Mouse (Mus musculus): Measurements from ENCODE around the gene Poc1b. TPM values are rescaled to one million over a fixed set of nuclear protein-coding genes. Genes with fewer than 3 reads are reported as not detected.
A peak's percentile ranks its signal among the peaks of the same experiment; 100 is the strongest.
"Not testable (repeated sequence)": the region's sequence is repeated elsewhere in the genome, so short reads cannot be mapped to it uniquely, and the experiment has no call there.

The Poc1b gene
- total RNA-seq, 2 experiments from 2014 or later: 10.5 to 12.1 TPM

DNA sequence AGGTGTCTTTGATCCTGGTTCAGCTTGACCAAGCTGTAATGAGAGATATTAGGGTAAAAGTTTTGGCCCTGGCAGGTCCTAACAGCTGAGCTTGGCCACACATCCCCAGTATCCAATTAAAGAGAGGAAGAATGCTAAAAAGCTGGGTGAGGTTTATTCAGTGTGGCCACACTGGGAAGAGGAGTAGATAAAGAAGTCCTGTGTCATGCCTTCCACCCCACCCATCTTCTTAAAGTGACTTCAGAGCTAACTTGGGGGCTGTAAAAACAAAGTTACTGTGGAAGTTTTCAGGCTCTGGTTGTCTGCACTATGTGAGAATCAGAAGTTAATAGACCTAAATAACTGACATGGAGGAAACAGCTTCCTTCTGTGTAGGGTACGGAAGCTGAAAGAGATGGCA is 44.7 kb downstream of the Poc1b start:
- intact Hi-C loops (cut with DNase I): loop anchor here (5.0 kb wide), 1 partner anchor 44 kb away; the partner anchor contains the start of genes Galnt4 and Poc1b
- no peak for DNase-seq

DNA sequence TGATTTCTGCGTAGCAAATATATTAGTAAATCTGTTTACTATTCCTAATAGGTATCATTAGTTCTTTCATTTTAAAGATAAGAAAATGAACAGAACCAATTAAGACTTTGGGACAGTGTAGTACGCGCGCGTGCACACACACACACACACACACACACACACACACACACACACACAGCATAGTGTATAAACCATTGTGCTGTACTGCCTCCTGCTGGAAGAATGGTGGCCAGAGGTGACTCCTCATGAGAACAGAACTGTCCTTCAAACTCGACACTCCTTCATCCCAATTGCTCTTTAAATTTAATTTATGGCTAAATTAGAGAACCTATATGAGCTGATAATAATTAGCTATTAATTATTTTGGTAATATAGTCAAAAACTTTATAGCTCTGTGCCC is 45.2 kb downstream of the Poc1b start:
- peak in 1 of 2 experiments; percentile 46 for DNase-seq
- intact Hi-C loops (cut with DNase I): loop anchor here (5.0 kb wide), 1 partner anchor 45 kb away; the partner anchor contains the start of genes Galnt4 and Poc1b

DNA sequence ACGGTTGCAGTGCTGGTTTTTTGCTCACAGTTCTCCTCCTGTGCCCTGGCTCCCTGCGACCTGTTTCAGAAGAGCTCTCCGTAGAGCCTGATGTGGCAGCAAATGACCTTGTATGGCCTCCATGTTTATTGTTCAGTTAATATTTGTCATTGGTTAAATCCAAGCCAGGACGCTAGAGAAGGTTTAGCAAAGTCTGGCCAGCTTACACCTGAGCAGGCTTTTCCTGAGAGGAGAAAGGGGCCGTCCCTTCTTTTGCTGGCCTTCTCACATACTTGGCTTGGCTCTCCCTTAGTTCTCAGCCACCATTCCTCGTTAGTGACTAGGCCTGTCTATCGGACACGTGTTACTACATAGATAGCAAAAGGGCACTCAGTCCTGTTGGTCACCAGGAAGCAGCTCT is 47.8 kb downstream of the Poc1b start:
- intact Hi-C loops (cut with DNase I): loop anchor here (5.0 kb wide), 1 partner anchor 47 kb away; the partner anchor contains the start of genes Galnt4 and Poc1b
- no peak for DNase-seq

DNA sequence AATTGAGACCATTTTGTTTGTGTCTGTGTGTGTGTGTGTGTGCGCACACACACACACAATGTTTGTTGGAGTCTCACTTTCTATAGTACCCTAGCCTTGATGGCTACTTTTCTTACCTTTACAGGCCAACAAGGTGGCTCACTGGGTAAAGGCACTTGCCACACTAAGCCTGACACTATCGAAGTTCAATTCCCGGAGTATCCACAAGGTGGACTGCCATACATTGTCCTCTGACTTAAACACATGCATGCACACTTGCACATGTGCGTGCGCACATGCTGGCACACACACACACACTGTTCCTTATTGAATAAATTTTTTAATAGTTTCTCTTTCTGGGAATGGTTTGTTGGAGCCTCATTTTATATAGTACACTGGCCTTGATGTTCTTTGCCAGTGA is 50.0 kb downstream of the Poc1b start:
- no peak for DNase-seq
- intact Hi-C loops (cut with DNase I): no loop called here

DNA sequence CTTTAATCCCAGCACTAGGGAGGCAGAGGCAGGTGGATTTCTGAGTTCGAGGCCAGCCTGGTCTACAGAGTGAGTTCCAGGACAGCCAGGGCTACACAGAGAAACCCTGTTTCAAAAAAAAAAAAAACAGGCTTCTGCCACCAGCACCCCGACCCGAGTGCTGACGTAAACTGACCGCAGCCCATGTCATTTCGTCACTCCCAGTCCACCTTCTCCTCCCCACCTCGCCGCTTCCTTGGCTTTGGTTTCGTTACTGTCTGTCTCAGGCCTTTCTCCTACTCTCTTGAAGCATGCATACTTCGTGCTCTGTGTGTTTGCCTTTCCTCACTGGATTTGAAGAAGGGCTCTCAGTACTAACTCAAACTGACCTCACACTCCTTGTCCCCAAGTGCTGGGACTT is 50.9 kb downstream of the Poc1b start:
- DNase-seq; intact Hi-C loops (cut with DNase I): not testable (repeated sequence)

DNA sequence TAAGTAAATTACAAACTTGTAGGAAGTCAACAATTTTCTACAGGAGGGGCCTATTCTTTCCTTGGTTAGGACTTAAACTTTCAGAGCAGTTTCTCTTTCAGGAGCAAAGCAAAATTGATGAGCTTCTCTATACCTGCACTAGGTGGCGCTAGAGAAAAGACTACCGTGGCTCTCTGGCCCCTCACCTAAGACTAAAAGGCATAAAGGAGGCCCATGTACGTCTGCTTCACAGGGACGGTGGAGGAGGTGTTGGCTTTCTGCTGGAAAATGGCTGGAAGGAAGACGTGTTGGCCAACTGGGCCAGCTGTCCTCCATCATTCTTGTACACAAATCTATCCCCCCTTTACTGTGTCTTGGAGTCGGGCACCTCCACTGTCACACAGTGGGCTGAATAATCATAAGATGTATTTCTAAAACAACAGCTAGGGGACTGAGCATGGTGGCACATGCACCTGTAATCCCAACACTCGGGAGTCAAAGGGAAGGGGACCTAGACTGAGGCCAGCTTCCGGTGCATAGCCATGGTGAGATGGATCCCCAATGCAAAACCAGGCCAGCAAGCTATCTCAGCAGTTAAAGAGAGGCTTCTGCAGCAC is 55.2 kb downstream of the Poc1b start:
- intact Hi-C loops (cut with DNase I): loop anchor here (10.0 kb wide), 1 partner anchor 1323 kb away; the partner anchor contains the start of genes Cep290 and Tmtc3
- DNase-seq: peak; percentile 48 to 57

DNA sequence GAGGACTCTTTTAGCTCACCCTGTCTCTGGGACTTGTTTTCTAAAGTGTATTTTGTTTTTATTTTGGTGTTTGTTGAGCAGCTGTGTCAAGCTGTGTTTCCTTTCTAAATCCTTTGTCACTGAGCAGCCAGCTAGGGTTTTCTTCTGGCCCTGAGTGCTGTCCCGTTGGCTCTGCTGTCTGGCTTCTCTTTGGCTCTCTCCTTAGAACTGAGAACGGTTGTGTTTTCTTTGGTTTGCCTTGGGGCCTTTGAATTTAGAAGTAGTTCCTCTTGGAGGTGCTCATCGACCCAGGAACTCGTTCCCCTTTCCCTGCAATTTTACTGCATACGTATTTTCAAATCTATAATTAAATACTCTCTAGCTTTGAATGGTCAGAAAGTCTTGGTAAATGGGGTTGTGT is 56.2 kb downstream of the Poc1b start:
- intact Hi-C loops (cut with DNase I): loop anchor here (10.0 kb wide), 1 partner anchor 1322 kb away; the partner anchor contains the start of genes Cep290 and Tmtc3
- DNase-seq: no peak

DNA sequence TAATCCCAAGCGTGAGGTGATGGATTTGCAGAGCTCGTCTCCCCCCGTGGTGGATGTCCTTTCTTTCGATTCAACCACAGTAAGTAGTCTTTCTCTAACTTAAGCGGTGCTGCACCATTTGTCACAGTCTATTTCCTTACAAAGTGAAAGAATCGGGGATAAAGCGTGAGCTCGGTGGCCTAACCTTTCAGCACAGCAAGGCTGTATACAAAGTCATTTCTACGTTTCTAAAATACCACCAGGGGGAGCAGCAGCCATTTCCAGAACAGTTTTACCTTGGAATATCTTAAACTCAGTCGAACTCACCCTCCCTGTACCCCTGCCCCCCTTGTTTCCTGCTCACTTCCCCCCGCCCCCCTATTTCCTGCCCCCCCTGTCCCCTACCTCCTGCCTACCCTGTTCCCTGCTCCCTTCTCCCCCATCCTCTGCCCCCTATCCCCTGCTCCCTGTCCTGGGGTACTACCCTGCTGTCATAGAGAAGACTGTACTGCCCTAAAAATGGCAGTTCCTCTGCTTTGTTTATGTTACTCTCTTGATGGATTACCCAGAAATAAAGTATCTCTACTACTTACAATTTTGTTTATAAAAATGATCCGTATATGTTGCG is 58.1 kb downstream of the Poc1b start:
- intact Hi-C loops (cut with DNase I): loop anchor here (1.0 to 10.0 kb wide), 7 partner anchors 162 to 1320 kb away; partner anchors contain the start of genes Cep290 and Tmtc3
- peak; percentile 47 to 63 for DNase-seq

DNA sequence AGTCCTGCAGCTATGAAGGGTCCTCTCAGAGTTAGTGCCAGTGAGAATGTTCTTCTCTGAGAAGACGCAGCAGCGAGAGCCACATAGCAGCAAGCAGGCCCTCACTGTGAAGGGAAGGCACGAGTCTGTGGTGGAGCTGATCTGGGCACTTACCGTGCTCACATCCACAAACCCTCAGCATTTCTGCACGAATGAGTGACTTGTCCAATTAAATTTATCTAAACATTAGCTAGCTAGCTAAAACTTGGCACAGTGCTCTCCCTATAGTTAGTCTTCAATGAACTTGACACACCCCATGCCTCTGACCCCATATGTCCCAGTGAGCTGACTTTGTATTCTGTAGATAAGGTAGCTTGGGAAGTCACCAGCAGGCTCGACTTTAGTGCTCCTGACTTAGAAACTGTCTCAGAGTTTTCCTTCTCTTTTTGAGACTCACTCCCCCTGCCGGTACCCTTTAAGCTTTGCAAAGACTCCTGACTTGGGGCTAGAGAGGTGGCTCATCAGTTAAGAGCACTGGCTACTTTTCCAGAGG is 59.0 kb downstream of the Poc1b start:
- no peak for DNase-seq

DNA sequence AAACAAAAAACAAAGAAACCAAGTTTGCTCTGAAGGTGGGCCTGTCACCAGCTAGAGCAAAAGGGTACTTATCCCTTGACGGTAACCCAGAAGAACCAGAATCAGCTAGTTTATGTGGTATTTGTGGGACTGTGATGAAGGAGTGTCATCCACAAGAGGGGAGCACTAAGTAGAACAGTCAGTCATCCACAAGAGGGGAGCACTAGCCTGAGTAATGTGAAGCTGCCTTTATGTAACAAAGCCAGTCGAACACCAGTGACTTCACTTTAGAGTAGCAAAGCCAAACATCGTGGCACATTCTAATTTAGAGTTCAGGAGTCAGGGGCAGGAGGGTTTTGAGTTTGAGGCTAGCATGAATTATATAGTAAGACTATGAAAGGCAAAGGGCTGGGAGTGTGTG is 59.6 kb downstream of the Poc1b start:
- intact Hi-C loops (cut with DNase I): loop anchor here (5.0 to 10.0 kb wide), 4 partner anchors 161 to 1318 kb away; partner anchors contain the start of genes Cep290 and Tmtc3
- DNase-seq: peak; percentile 40 to 54

More for the DNA sequence above, 59.0 kb downstream of the Poc1b start:
- intact Hi-C loops (cut with DNase I): loop anchor here (1.0 to 10.0 kb wide), 7 partner anchors 161 to 1319 kb away; partner anchors contain the start of genes Cep290 and Tmtc3

DNA sequence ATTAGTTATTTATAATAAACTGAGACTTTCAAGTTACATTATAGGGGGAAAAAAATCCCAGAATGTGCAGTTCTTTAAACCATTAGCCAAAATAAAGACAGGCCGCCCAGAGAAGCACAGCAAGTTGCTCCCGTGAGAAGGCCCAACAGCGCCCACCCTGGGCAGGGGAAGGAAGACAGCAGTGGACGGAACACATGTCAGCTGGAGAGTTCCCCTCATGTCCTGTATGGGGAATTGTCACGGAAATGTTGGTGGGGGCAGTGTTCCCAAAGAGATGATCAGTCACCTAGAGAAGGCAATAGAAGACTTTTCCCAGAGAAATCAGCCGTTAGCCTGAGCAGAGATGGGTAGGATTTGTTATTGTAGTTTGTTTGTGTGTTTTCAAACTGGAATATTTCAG is 61.6 kb downstream of the Poc1b start:
- DNase-seq: no peak
- intact Hi-C loops (cut with DNase I): loop anchor here (2.0 to 10.0 kb wide), 5 partner anchors 96 to 1316 kb away; partner anchors contain the start of genes Cep290 and Tmtc3

DNA sequence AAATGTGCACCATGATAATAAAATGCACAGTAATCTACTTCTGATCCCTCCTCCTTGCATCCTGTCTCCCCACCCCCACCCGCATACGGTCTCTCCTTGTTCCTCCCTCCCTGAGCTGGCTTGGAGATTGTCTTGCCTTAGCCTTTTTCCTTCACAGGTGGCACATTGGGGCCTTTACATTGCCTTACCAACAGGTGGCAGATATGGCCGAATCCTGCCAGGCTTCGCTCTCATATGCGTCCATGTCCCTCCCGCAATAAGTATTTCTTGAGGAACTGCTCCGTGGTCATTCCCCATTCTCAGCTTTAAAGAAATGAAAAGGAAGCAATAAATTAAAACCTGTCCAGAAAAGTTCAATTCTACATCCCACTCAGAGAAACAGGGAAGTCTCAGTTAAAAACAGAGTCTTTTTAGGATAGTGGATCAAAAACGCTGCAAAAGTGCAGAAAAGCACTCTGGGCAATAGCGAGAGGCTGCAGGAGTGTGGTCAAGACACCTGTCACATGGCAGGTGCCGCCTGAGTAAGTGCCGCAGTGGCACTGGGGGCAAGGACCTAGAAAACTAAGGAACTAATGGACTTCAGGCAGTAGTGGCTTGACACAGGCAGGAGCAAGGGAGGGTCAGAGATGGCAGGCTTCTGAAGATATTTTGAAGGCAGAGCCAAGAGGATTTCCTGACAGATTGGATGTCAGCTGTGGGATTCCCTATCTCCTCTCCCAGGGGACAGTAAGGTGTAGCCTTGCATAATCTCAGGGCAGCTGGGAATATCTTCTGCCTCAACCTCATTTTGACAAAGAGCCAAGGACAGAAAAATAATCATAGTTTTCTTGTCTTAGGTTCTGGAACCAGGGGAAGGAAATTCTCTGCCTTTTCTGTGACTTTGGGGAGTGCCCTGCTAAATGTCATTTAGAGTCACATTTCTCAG is 62.3 kb downstream of the Poc1b start:
- DNase-seq: peak; percentile 56 to 57
- intact Hi-C loops (cut with DNase I): loop anchor here (2.0 to 10.0 kb wide), 5 partner anchors 96 to 1316 kb away; partner anchors contain the start of genes Cep290 and Tmtc3

DNA sequence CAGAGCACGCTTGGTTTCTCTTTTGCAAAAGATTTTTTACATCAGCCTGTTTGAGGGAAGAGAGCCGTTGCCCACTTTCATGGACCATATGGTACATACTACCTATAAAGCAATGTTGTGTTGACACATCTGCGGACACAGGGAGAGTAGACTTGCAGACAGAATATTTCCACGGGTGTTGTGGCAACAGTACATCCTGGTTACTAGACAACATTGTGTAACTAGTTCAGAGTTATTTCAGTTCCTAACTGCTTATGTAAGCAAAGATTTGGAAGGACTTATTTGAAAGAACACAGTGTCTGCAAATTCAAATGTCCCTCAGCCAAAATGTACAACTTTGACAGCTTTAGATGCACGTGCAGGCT is 62.9 kb downstream of the Poc1b start:
- intact Hi-C loops (cut with DNase I): loop anchor here (2.0 to 10.0 kb wide), 5 partner anchors 95 to 1315 kb away; partner anchors contain the start of genes Cep290 and Tmtc3
- DNase-seq: peak; percentile 67 to 71

DNA sequence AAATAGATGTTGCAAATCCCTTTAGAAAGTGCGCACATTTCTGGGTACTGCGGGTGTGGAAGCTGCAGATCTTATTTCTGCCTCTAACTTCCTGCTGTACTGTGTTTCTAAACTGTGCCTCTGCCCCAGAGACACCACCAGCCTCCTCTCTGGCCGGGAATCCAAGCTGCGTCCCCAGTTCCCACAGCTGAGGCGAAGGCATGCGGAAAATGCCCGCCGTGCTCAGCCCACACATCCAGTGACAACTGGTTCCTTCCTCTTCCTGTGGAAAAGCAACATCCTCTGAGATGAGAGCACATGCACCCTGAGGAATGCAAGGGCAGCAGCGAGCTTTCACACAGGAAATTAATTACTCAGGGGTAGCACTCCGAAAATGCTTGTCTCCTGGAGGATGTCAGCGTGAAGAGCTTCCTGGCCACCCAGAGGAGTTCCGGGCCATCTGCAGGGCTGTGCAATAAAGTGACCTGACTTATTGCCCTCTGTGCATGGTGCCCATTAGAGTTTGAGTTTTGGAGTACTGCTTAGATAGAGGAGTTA is 65.2 kb downstream of the Poc1b start:
- intact Hi-C loops (cut with DNase I): no loop called here
- peak; percentile 64 to 69 for DNase-seq

DNA sequence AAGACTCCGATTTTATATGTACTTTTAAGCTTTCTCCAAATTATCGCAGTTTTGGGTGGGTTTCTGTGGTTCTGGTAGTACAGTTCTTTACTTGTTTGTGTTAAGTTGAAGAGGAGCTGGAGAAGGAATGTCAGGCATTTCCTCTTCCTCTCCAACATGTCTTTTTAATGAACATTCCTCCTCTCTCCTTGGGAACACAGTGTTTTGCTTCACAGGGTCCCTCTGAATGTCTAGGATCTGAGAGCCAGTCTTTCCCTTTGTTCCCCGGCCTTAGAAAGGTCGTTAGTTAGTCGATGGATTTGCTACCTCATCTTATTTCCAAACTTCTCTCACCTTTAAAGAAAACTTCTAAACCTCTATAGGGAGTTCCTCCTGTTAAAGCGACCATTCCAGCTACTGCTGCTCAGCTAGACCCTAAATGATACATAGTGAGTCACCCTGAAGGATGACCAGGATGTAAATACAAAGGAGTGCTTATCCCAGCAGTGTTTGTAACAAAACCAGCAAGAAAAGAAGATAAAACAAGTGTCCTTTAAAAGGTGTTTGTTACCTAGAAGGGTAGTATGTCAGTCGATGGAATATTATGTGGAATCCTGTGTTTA is 66.2 kb downstream of the Poc1b start:
- no peak for DNase-seq
- intact Hi-C loops (cut with DNase I): no loop called here

DNA sequence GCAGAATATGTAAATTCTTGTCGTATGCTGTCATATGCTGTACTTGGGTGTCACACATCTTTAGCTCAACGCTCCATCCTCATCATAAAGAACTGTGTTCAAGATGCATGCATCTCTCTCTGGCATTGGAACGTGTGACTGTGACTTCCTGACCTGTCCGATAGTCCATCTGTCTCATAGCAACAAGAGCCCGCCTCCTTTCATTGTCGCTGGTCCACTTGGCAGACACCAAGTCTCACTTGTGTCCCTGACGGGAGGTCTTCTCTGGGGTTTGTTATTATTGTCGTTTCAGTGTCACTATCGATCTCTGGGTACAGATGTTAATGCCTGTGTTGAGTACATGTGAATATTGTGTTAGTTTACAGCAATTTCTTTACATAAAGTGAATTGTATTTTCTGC is 70.1 kb downstream of the Poc1b start:
- intact Hi-C loops (cut with DNase I): no loop called here

DNA sequence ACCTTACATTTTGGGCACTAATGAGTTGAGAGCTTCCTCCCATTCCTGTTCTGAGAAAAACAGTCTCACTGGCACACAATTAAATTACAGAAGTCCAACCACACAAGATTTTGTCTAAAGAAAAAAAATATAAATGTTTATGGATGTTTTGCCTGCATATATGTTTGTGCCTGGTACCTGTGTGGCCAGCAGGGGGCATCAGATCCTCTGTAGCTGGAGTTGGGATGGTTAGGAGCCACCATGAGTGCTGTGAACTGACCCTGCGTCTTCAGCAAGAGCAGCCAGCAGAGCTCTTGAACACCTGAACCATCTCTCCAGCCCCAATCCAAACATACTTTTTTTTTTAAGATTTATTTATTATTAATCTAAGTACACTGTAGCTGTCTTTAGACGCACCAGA is 71.3 kb downstream of the Poc1b start:
- no peak for DNase-seq
- intact Hi-C loops (cut with DNase I): no loop called here

More for the DNA sequence above, 70.1 kb downstream of the Poc1b start:
- DNase-seq: no peak

DNA sequence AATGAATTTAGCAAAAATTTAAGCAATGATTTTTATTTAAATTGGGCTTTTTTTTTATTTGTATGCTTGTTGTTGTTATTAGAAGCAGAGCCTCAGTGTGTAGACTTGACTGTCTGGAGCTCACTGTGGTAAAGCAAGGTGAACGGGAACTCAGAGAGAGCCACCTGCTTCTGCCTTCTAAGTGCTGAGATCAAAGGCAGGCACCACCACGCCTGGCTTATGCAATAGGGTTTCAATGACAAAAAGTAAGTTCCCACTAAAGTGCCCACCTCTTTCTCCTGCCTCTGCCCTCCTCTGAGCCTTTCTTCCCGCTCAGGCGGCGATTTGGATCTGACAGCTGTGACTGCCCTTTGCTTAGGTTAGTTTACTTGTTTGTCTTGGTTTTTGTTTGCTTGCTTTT is 72.3 kb downstream of the Poc1b start:
- no peak for DNase-seq
- intact Hi-C loops (cut with DNase I): no loop called here

DNA sequence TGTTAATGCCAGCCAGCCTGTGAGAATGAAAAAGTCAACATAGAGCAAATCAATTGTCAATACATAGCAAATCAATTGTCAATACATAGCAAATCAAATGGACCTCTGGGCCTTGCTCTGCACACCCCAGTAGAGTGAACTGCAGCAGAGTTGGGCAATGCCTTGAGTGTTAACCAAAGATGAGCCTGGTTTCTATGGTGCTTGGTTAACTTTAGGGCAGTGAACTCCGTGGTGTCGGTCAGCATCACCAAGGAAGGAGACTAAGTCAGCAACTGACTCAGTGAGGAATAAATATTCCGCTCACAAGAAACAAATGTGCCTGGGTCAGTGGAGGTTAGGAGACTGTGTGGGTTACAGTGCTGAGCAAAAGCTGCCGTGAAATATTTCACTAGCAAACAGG is 72.7 kb downstream of the Poc1b start:
- intact Hi-C loops (cut with DNase I): no loop called here
- DNase-seq: no peak

DNA sequence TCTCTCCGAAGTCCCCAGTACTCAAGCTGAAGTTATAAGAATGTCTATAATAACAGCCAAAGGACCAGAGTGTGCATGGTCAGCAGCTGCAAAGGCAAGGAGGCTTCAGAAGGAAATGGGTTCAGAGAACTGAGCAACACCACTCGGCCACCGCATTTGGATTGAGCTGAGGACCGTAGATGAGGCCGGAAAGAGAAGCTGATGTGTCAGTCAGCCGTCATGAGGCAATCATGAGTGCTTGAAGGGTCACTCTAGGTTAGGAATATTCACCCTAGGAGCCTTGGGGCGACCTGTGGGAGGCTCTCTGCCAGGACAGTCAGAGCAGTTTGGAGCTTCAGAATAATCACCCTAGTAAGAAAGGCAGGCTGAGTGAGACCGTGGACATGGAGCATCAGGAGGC is 74.7 kb downstream of the Poc1b start:
- intact Hi-C loops (cut with DNase I): loop anchor here (10.0 kb wide), 1 partner anchor 773 kb away; no protein-coding TSS in a partner anchor
- DNase-seq: no peak

Measured in heart, postnatal 10 days (tissue).